Mouse (Mus musculus) neural tube, embryonic 15.5 days (tissue): Measurements from ENCODE around the gene Trim62. TPM values are rescaled to one million over a fixed set of nuclear protein-coding genes. Genes with fewer than 3 reads are reported as not detected.

Source experiments
- polyA plus RNA-seq: library from polyadenylated mRNA; unstranded; fragments of >200 nt; fragmentation: Nextera tagmentation; extraction: Ambion mirVana; gene quantifications from 2 replicates; pipeline ENCODE4 v1.2.1, GENCODE M21; 2015

The Trim62 gene
- polyA plus RNA-seq, 1 experiment from 2014 or later: 25.5 TPM

Other genes starting within 250 kb of the Trim62 start
- 47.6 and 54.5 TPM in 2 replicates for gene Phc2, start 228.9 kb upstream of the Trim62 start, polyA plus RNA-seq
- gene A3galt2, start 128.2 kb upstream of the Trim62 start, polyA plus RNA-seq: 0.34 and 0.41 TPM in 2 replicates
- gene Zfp362, start 77.5 kb upstream of the Trim62 start, polyA plus RNA-seq: 29.3 and 33.6 TPM in 2 replicates
- gene Azin2, start 78.9 kb downstream of the Trim62 start, polyA plus RNA-seq: 20.3 and 20.7 TPM in 2 replicates
- gene Ak2, start 108.4 kb downstream of the Trim62 start, polyA plus RNA-seq: 90.2 and 120 TPM in 2 replicates
- 29.9 and 34.5 TPM in 2 replicates for gene Rnf19b, start 174.7 kb downstream of the Trim62 start, polyA plus RNA-seq
- 3.3 TPM in 1 of 2 replicates, not detected in the other for gene Tmem54, start 222.0 kb downstream of the Trim62 start, polyA plus RNA-seq
- gene Hpca, start 238.5 kb downstream of the Trim62 start, polyA plus RNA-seq: 129 and 143 TPM in 2 replicates